Mouse (Mus musculus): ENCODE measurements around the gene Fhl3. TPM values are rescaled to one million over a fixed set of nuclear protein-coding genes. Genes with fewer than 3 reads are reported as not detected.
"Not testable (repeated sequence)": the region's sequence is repeated elsewhere in the genome, so short reads cannot be mapped to it uniquely, and the experiment has no call there.

Gene Fhl3
- polyA plus RNA-seq, 1 experiment from 2014 or later: 3.9 TPM

- H3K36me3 ChIP-seq: peaks cover 20% of the 10 kb centered on the region; the same call in 1 of the 2 replicates
- no peak overlapping the region for H3K4me3 ChIP-seq
- peak overlapping the region; percentile 87 for H3K27ac ChIP-seq
- 84% methylated on average over 23 of the region's 23 CpGs for WGBS
- peaks cover 85% of the 10 kb centered on the region for H3K4me1 ChIP-seq
- no peaks in the 10 kb centered on the region for H3K27me3 ChIP-seq (ENCODE audit: insufficient read depth, poor library complexity, severe bottlenecking)
- no peaks in the 10 kb centered on the region for H3K9me3 ChIP-seq
- no peak for DNase-seq (ENCODE audit: low spot score)
Measured at GRCm38 (mm10) chr4:124705661-124706269, 5.3 kb downstream of the Fhl3 start.

- Histone ChIP-seq H3K4me1 (peaks cover 69% of the 10 kb centered on the region), H3K36me3 (peaks cover 20% of the 10 kb centered on the region; the same call in 1 of the 2 replicates), H3K27ac (0 out of 2 replicates have a peak overlapping the region, but pooled peaks have one; percentile 93)
- H3K9me3 ChIP-seq; H3K27me3 ChIP-seq (ENCODE audit: insufficient read depth, poor library complexity, severe bottlenecking); DNase-seq (ENCODE audit: low spot score); H3K4me3 ChIP-seq: not testable (repeated sequence)
- WGBS: 84% methylated on average over 25 of the region's 25 CpGs
Measured at GRCm38 (mm10) chr4:124707381-124708199, 7.1 kb downstream of the Fhl3 start.

GRCm38 (mm10) chr4:124708200-124708517 lies 7.7 kb downstream of the Fhl3 start:
- 11% methylated on average over 1 of the region's 1 CpGs for WGBS
- H3K9me3 ChIP-seq: not testable (repeated sequence)

GRCm38 (mm10) chr4:124708518-124709477 lies 8.3 kb downstream of the Fhl3 start:
- WGBS: 1% methylated on average over 41 of the region's 41 CpGs
- Histone ChIP-seq H3K4me1 (peaks cover 61% of the 10 kb centered on the region), H3K27me3 (ENCODE audit: insufficient read depth, poor library complexity, severe bottlenecking) (no peaks in the 10 kb centered on the region), H3K9me3 (no peaks in the 10 kb centered on the region), H3K27ac (peak overlapping the region; percentile 93), H3K36me3 (peaks cover 20% of the 10 kb centered on the region; the same call in 1 of the 2 replicates), H3K4me3 (peak overlapping the region; percentile 58)
- DNase-seq (ENCODE audit: low spot score): peak; percentile 96

More at GRCm38 (mm10) chr4:124708200-124708517, 7.7 kb downstream of the Fhl3 start:
- Histone ChIP-seq H3K4me1 (peaks cover 67% of the 10 kb centered on the region), H3K36me3 (peaks cover 20% of the 10 kb centered on the region; the same call in 1 of the 2 replicates), H3K27ac (peak overlapping the region; percentile 93)
- not testable (repeated sequence) for H3K27me3 ChIP-seq (ENCODE audit: insufficient read depth, poor library complexity, severe bottlenecking); DNase-seq (ENCODE audit: low spot score); H3K4me3 ChIP-seq

GRCm38 (mm10) chr4:124709961-124710446 lies 9.5 kb downstream of the Fhl3 start:
- Histone ChIP-seq H3K36me3 (peaks cover 20% of the 10 kb centered on the region; the same call in 1 of the 2 replicates), H3K27ac (peak overlapping the region; percentile 93), H3K4me3 (peak overlapping the region; percentile 58), H3K27me3 (ENCODE audit: insufficient read depth, poor library complexity, severe bottlenecking) (no peaks in the 10 kb centered on the region), H3K9me3 (no peaks in the 10 kb centered on the region), H3K4me1 (peaks cover 52% of the 10 kb centered on the region)
- WGBS: 4% methylated on average over 18 of the region's 18 CpGs
- no peak for DNase-seq (ENCODE audit: low spot score)

GRCm38 (mm10) chr4:124710776-124711291 lies 10.3 kb downstream of the Fhl3 start:
- Histone ChIP-seq H3K9me3 (no peaks in the 10 kb centered on the region), H3K36me3 (peaks cover 17% of the 10 kb centered on the region), H3K27me3 (ENCODE audit: insufficient read depth, poor library complexity, severe bottlenecking) (no peaks in the 10 kb centered on the region), H3K4me3 (no peak overlapping the region), H3K4me1 (peaks cover 50% of the 10 kb centered on the region), H3K27ac (no peak overlapping the region)
- 10% methylated on average over 5 of the region's 5 CpGs for WGBS
- DNase-seq (ENCODE audit: low spot score): no peak

- no peak for DNase-seq (ENCODE audit: low spot score)
- 78% methylated on average over 6 of the region's 6 CpGs for WGBS
- peaks cover 41% of the 10 kb centered on the region for H3K4me1 ChIP-seq
- H3K27me3 ChIP-seq (ENCODE audit: insufficient read depth, poor library complexity, severe bottlenecking): no peaks in the 10 kb centered on the region
- peaks cover 19% of the 10 kb centered on the region for H3K36me3 ChIP-seq
- H3K9me3 ChIP-seq: no peaks in the 10 kb centered on the region
- H3K27ac ChIP-seq: no peak overlapping the region
- H3K4me3 ChIP-seq: no peak overlapping the region
Measured at GRCm38 (mm10) chr4:124712618-124713017, 12.1 kb downstream of the Fhl3 start.

- 68% methylated on average over 5 of the region's 5 CpGs for WGBS
- H3K4me3 ChIP-seq; H3K27me3 ChIP-seq (ENCODE audit: insufficient read depth, poor library complexity, severe bottlenecking); H3K27ac ChIP-seq; DNase-seq (ENCODE audit: low spot score); H3K9me3 ChIP-seq: not testable (repeated sequence)
- Histone ChIP-seq H3K4me1 (peaks cover 32% of the 10 kb centered on the region), H3K36me3 (peaks cover 31% of the 10 kb centered on the region)
Measured at GRCm38 (mm10) chr4:124713850-124714249, 13.3 kb downstream of the Fhl3 start.

- Histone ChIP-seq H3K27me3 (ENCODE audit: insufficient read depth, poor library complexity, severe bottlenecking) (no peaks in the 10 kb centered on the region), H3K36me3 (peaks cover 41% of the 10 kb centered on the region), H3K4me1 (peaks cover 23% of the 10 kb centered on the region), H3K27ac (peak within 1 kb of the TSS; percentile 90), H3K9me3 (no peaks in the 10 kb centered on the region), H3K4me3 (peak within 1 kb of the TSS; percentile 93)
- WGBS: under 1% methylated on average over 57 of the region's 57 CpGs
- peak; percentile 98 for DNase-seq (ENCODE audit: low spot score)
Measured at GRCm38 (mm10) chr4:124714545-124715481, 14.3 kb downstream of the Fhl3 start, which contains the start of gene Sf3a3. Sf3a3 (plus strand) TSS chr4:124714776.

- WGBS: 98% methylated on average over 4 of the region's 4 CpGs
- H3K4me3 ChIP-seq: no peak overlapping the region
- H3K27me3 ChIP-seq (ENCODE audit: insufficient read depth, poor library complexity, severe bottlenecking): no peaks in the 10 kb centered on the region
- H3K4me1 ChIP-seq: peaks cover 14% of the 10 kb centered on the region
- no peaks in the 10 kb centered on the region for H3K9me3 ChIP-seq
- no peak overlapping the region for H3K27ac ChIP-seq
- peaks cover 81% of the 10 kb centered on the region for H3K36me3 ChIP-seq
- DNase-seq (ENCODE audit: low spot score): no peak
Measured at GRCm38 (mm10) chr4:124719101-124719500, 18.6 kb downstream of the Fhl3 start.

GRCm38 (mm10) chr4:124726121-124726520 lies 25.6 kb downstream of the Fhl3 start:
- Histone ChIP-seq H3K27me3 (ENCODE audit: insufficient read depth, poor library complexity, severe bottlenecking) (no peaks in the 10 kb centered on the region), H3K9me3 (no peaks in the 10 kb centered on the region), H3K27ac (no peak overlapping the region), H3K4me1 (no peaks in the 10 kb centered on the region), H3K4me3 (no peak overlapping the region), H3K36me3 (peaks cover 97% of the 10 kb centered on the region)
- WGBS: 91% methylated on average over 6 of the region's 6 CpGs
- DNase-seq (ENCODE audit: low spot score): no peak
